23 mouse cellular contexts compared by ENCODE assay signal in the genomic region with DNA sequence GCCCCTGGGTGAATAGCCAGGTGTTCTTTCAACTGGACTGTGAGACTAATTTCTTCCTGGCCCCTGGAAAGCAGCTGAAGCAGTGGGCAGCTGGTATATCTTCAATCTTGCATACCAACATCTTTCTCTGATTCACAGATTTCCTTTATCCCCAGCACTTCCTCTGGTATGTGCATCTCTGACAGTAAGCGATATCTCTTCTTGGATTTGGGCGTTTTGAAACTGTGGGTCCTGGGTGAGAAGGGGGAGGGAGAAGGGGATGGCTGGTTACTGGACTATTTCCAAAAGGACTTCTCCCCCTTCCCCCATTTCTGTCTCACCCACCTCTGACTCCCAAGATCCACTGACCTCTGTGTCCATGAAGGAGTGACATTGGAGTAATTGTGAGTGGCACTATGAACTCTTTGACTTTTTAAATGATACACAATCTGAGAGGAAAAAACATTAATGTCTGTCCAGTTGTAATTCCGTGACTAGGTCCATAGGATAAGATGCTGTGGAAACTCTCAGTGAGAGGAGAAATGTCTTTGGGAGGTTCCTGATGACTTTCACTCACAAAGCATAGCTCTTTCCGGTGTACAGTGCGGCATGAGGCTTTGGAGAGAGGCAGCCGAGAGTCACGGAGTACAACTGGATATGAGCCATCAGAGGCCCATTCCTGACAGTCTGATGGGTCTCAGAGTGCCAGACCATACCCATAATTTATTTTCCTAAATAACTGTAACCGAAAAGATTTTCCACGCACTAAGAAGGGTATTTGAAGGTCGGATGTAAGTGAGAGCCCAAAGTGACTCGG.
DNase-seq lines count a peak whose midpoint lies in the region; ATAC-seq and TF ChIP-seq lines count a peak whose summit lies in the region.
"Had no signal": no experiment of that assay in that cellular context is flagged by ENCODE, and none has a peak within 500 bp of the region (broad histone marks: within the 10 kb centered on the region; RNA-seq: fewer than 3 reads in every experiment).

No protein-coding gene starts in this region.

- no peak overlapping the region for H3K9ac ChIP-seq in heart, postnatal 0 days (replicated peaks; ENCODE audit: low read depth, low read length)
- H3K9ac ChIP-seq in lung, embryonic 14.5 days = no peak overlapping the region
- H3K9ac ChIP-seq in lung, embryonic 16.5 days (ENCODE audit: low read length) = no peak overlapping the region
- H3K9ac ChIP-seq: embryonic facial prominence, embryonic 12.5 days; embryonic facial prominence, embryonic 15.5 days; forebrain, embryonic 12.5 days had no signal

- no peaks in the 10 kb centered on the region for H3K36me3 ChIP-seq in heart, postnatal 0 days (replicated peaks; ENCODE audit: control insufficient read depth, insufficient read depth, low read length)
- H3K36me3 ChIP-seq in lung, embryonic 14.5 days (ENCODE audit: insufficient read depth) = no peaks in the 10 kb centered on the region
- H3K36me3 ChIP-seq in lung, embryonic 16.5 days (ENCODE audit: control insufficient read depth, insufficient read depth, low read length) = no peaks in the 10 kb centered on the region
- H3K36me3 ChIP-seq: embryonic facial prominence, embryonic 12.5 days; embryonic facial prominence, embryonic 15.5 days; forebrain, embryonic 10.5 days; forebrain, embryonic 12.5 days had no signal

- no peak for ATAC-seq in heart, postnatal 0 days (ENCODE audit: insufficient read depth, low read depth)
- ATAC-seq in lung, embryonic 14.5 days (ENCODE audit: insufficient read depth) = peak; percentile 70
- peak; percentile 66 for ATAC-seq in lung, embryonic 16.5 days (ENCODE audit: low read depth)
- ATAC-seq: forebrain, embryonic 14.5 days; forebrain, embryonic 16.5 days had no signal

- no peak overlapping the region for H3K4me2 ChIP-seq in heart, postnatal 0 days (ENCODE audit: low read depth, low read length)
- no peak overlapping the region for H3K4me2 ChIP-seq in lung, embryonic 14.5 days
- no peak overlapping the region for H3K4me2 ChIP-seq in lung, embryonic 16.5 days (ENCODE audit: low read depth, low read length)
- H3K4me2 ChIP-seq: embryonic facial prominence, embryonic 12.5 days; embryonic facial prominence, embryonic 15.5 days; forebrain, embryonic 12.5 days had no signal

- peak; percentile 10 for DNase-seq in heart, postnatal 0 days (ENCODE audit: low spot score)
- no peak for DNase-seq in heart, adult 9 months (ENCODE audit: low spot score in 2 of 2)
- peak; percentile 69 for DNase-seq in lung, embryonic 14.5 days
- DNase-seq in lung, postnatal 36 days = no peak
- DNase-seq in lung, postnatal 25 days (ENCODE audit: low spot score) = no peak
- DNase-seq: adrenal gland, adult 2 months; adrenal gland, postnatal 10 days; adrenal gland, postnatal 25 days; cerebellum, adult 11 months; cerebellum, adult 18-20 months; cerebellum, adult 8-10 months; cerebellum, adult 9-11 months; cerebellum, postnatal 14 days; cerebellum, postnatal 36 days; embryo, embryonic 11 days had no signal

- H3K4me3 ChIP-seq in heart, postnatal 0 days (ENCODE audit: low read depth, low read length) = no peak overlapping the region
- H3K4me3 ChIP-seq in lung, embryonic 14.5 days (ENCODE audit: low read depth, low read length) = no peak overlapping the region
- no peak overlapping the region for H3K4me3 ChIP-seq in lung, embryonic 16.5 days (ENCODE audit: low read length)
- H3K4me3 ChIP-seq: embryonic facial prominence, embryonic 12.5 days; embryonic facial prominence, embryonic 15.5 days; erythroblast, embryonic 14.5 days; forebrain, embryonic 10.5 days; forebrain, embryonic 12.5 days had no signal

- H3K27ac ChIP-seq in heart, postnatal 0 days (ENCODE audit: low read depth) = no peak overlapping the region
- H3K27ac ChIP-seq in lung, embryonic 14.5 days (ENCODE audit: low read depth) = no peak overlapping the region
- H3K27ac ChIP-seq in lung, embryonic 16.5 days (ENCODE audit: low read length) = no peak overlapping the region
- H3K27ac ChIP-seq: embryonic facial prominence, embryonic 12.5 days; embryonic facial prominence, embryonic 15.5 days; forebrain, embryonic 10.5 days; forebrain, embryonic 12.5 days had no signal

- 0 out of 2 replicates have a peak, but pooled peaks cover 5% of the 10 kb centered on the region for H3K4me1 ChIP-seq in heart, postnatal 0 days (ENCODE audit: control insufficient read depth, insufficient read depth)
- H3K4me1 ChIP-seq in lung, embryonic 14.5 days (ENCODE audit: insufficient read depth) = 0 out of 2 replicates have a peak, but pooled peaks cover 6% of the 10 kb centered on the region
- H3K4me1 ChIP-seq in lung, embryonic 16.5 days (replicated peaks; ENCODE audit: control insufficient read depth, insufficient read depth, low read length) = peaks cover 4% of the 10 kb centered on the region; the same call in 1 of the 2 replicates
- H3K4me1 ChIP-seq: forebrain, embryonic 12.5 days had no signal

- no peaks in the 10 kb centered on the region for H3K27me3 ChIP-seq in heart, postnatal 0 days (ENCODE audit: control insufficient read depth, insufficient read depth, low read length)
- H3K27me3 ChIP-seq in lung, embryonic 14.5 days (ENCODE audit: insufficient read depth, low read length) = no peaks in the 10 kb centered on the region
- H3K27me3 ChIP-seq in lung, embryonic 16.5 days (ENCODE audit: control insufficient read depth, insufficient read depth, low read depth, low read length) = no peaks in the 10 kb centered on the region
- H3K27me3 ChIP-seq: embryonic facial prominence, embryonic 12.5 days; embryonic facial prominence, embryonic 15.5 days had no signal

- no peaks in the 10 kb centered on the region for H3K9me3 ChIP-seq in heart, postnatal 0 days (replicated peaks; ENCODE audit: control insufficient read depth, low read length)
- no peaks in the 10 kb centered on the region for H3K9me3 ChIP-seq in lung, embryonic 14.5 days (ENCODE audit: low read depth, low read length)
- H3K9me3 ChIP-seq in lung, embryonic 16.5 days (ENCODE audit: control insufficient read depth, low read length) = no peaks in the 10 kb centered on the region
- H3K9me3 ChIP-seq: embryonic facial prominence, embryonic 12.5 days; embryonic facial prominence, embryonic 15.5 days; forebrain, embryonic 10.5 days; forebrain, embryonic 12.5 days had no signal

- no peak for TF ChIP-seq CTCF in heart, postnatal 0 days (IDR thresholded peaks at IDR 0.05; ENCODE audit: low read depth)
- TF ChIP-seq CTCF in lung, embryonic 14.5 days (IDR thresholded peaks at IDR 0.05; ENCODE audit: low read depth) = no peak

- WGBS in heart, postnatal 0 days = 62% methylated on average over 11 of the region's 11 CpGs
- 49% methylated on average over 11 of the region's 11 CpGs for WGBS in lung, embryonic 14.5 days
- 60% methylated on average over 11 of the region's 11 CpGs for WGBS in lung, embryonic 16.5 days

- TF ChIP-seq EP300 in heart, postnatal 0 days (IDR thresholded peaks at IDR 0.05; ENCODE audit: low read depth) = no peak

Comparison
In these comparisons a context has a peak if more than half of its experiments do, and no peak if none do; other contexts are left out.
1. DNase-seq: peak in heart, postnatal 0 days (single experiment) and lung, embryonic 14.5 days (single experiment); none in heart, adult 9 months (0 of 2), lung, postnatal 36 days (single experiment) and lung, postnatal 25 days (single experiment).